ENCODE assay signal across 11 mouse cellular contexts in the genomic region with DNA sequence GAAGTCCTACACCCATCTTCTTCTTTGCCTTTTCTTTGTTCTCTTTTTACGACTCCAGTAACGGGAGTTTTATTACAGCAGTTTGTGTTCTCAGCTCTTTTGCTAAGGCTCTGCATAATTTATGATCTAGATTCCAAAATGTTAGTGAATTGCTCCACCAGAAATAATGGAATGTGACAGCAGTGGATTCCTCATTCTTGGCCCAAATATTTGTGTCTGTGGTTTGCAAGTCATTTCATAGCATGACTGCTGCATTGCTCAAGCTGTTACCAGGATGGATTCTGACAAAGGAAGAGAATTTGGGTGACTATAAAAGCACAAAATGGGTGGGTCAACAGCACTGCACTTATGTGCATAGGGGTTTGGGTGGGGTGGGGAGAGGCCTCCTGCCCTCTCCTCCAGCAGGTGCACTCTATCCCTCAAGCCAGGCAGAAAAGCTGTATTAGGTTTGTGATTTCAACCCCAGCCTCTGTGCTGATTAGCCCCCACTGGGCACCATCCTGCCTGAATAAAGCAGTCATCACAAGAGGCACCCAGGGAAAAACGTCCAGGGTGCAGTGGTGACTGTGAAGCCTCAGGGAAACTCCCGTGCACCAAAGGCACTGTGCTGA.
DNase-seq lines count a peak whose midpoint lies in the region; ATAC-seq and TF ChIP-seq lines count a peak whose summit lies in the region.
"Had no signal": no experiment of that assay in that cellular context is flagged by ENCODE, and none has a peak within 500 bp of the region (broad histone marks: within the 10 kb centered on the region; RNA-seq: fewer than 3 reads in every experiment).

No protein-coding gene starts in this region.

- H3K9ac ChIP-seq in midbrain, embryonic 14.5 days (replicated peaks; ENCODE audit: low read length), result no peak overlapping the region

- ATAC-seq in midbrain, embryonic 14.5 days (ENCODE audit: low FRiP score, low TSS enrichment), result no peak

- 38% methylated on average over 4 of the region's 4 CpGs for WGBS in midbrain, embryonic 14.5 days

- H3K4me3 ChIP-seq in embryonic fibroblast, embryonic 13.5 days (ENCODE audit: insufficient read depth, low read length), result no peak overlapping the region
- H3K4me3 ChIP-seq in midbrain, embryonic 14.5 days (replicated peaks; ENCODE audit: low read depth, low read length), result no peak overlapping the region

- DNase-seq in kidney, adult 9 months, result peak; percentile 31
- no peak for DNase-seq in kidney, postnatal 25 days
- DNase-seq in Muller cell, postnatal 12 days (ENCODE audit: inconsistent ontology term), result peak; percentile 99
- no peak for DNase-seq in midbrain, embryonic 14.5 days
- no peak for DNase-seq in layer of hippocampus, adult 9-11 months
- DNase-seq in urinary bladder, adult 18-20 months (ENCODE audit: low spot score in 2 of 2), result no peak
- DNase-seq in layer of hippocampus, adult 9-10 months (ENCODE audit: low spot score), result no peak
- DNase-seq: adrenal gland, postnatal 36 days; liver; thymus, postnatal 14 days had no signal

- peak; percentile 30; the same call in 1 of the 2 replicates for TF ChIP-seq POLR2A in embryonic fibroblast, embryonic 13.5 days (IDR thresholded peaks at IDR 0.05; ENCODE audit: low read depth, low read length)

- no peak for TF ChIP-seq CTCF in embryonic fibroblast, embryonic 13.5 days (IDR thresholded peaks at IDR 0.05; ENCODE audit: borderline replicate concordance, insufficient read depth, low read length)

- peaks cover 34% of the 10 kb centered on the region for H3K4me1 ChIP-seq in embryonic fibroblast, embryonic 13.5 days (ENCODE audit: control insufficient read depth, insufficient read depth, low read length)
- peaks cover 61% of the 10 kb centered on the region for H3K4me1 ChIP-seq in midbrain, embryonic 14.5 days (ENCODE audit: control insufficient read depth, insufficient read depth, low read length)

- no peak overlapping the region for H3K4me2 ChIP-seq in midbrain, embryonic 14.5 days (ENCODE audit: low read length)

- H3K9me3 ChIP-seq in midbrain, embryonic 14.5 days (ENCODE audit: control insufficient read depth, low read length), result no peaks in the 10 kb centered on the region

- no peaks in the 10 kb centered on the region for H3K36me3 ChIP-seq in midbrain, embryonic 14.5 days (ENCODE audit: control insufficient read depth, insufficient read depth, low read length)

- H3K27ac ChIP-seq in embryonic fibroblast, embryonic 13.5 days (ENCODE audit: insufficient read depth, low read length), result peak overlapping the region; percentile 98
- H3K27ac ChIP-seq in midbrain, embryonic 14.5 days (replicated peaks; ENCODE audit: low read depth, low read length), result peak overlapping the region; percentile 55

- H3K27me3 ChIP-seq in midbrain, embryonic 14.5 days (ENCODE audit: control insufficient read depth, insufficient read depth, low read length), result no peaks in the 10 kb centered on the region

Comparison
In these comparisons a context has a peak if more than half of its experiments do, and no peak if none do; other contexts are left out.
1. DNase-seq: peak in kidney, adult 9 months (single experiment) and Muller cell, postnatal 12 days (single experiment); none in kidney, postnatal 25 days (0 of 2), midbrain, embryonic 14.5 days (single experiment), layer of hippocampus, adult 9-11 months (single experiment), urinary bladder, adult 18-20 months (0 of 2) and layer of hippocampus, adult 9-10 months (single experiment).